Mouse (Mus musculus): Measurements from ENCODE around the gene Anapc15.

DNA sequence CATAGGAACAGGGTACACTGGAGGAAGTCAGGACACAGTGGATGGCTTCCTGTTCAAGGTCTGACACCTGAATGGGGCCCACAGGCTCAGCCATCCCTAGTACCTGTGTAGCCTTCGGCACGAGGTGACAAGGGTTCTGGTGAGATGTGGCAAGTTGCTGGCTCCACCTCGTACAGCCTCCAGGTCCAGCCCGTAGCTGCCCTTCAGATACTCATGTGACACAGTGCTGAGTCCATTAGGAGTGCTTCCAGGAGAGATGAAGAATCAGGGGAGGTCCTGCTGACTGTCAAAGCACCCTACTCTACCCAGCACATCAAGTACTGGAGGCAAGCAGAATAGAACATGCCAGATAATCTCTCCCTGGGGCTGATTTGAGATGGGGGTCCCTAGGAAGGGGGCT, 31.1 kb upstream of the Anapc15 start:
- no peak for TF ChIP-seq POLR2A (IDR thresholded peaks at IDR 0.05; ENCODE audit: borderline replicate concordance, insufficient read depth, low read length)
- TF ChIP-seq CTCF (IDR thresholded peaks at IDR 0.05; ENCODE audit: borderline replicate concordance, insufficient read depth, low read depth, low read length): no peak

All from cerebellum, adult 2 months (tissue).